Mouse (Mus musculus) layer of hippocampus, adult 11-12 months (tissue): ENCODE data around the gene D430041D05Rik.

Experiments
- DNase-seq: peaks from one replicate; pipeline ENCODE4 v3.0.0; 2022; ENCODE audit warnings: low spot score

The D430041D05Rik gene

DNA sequence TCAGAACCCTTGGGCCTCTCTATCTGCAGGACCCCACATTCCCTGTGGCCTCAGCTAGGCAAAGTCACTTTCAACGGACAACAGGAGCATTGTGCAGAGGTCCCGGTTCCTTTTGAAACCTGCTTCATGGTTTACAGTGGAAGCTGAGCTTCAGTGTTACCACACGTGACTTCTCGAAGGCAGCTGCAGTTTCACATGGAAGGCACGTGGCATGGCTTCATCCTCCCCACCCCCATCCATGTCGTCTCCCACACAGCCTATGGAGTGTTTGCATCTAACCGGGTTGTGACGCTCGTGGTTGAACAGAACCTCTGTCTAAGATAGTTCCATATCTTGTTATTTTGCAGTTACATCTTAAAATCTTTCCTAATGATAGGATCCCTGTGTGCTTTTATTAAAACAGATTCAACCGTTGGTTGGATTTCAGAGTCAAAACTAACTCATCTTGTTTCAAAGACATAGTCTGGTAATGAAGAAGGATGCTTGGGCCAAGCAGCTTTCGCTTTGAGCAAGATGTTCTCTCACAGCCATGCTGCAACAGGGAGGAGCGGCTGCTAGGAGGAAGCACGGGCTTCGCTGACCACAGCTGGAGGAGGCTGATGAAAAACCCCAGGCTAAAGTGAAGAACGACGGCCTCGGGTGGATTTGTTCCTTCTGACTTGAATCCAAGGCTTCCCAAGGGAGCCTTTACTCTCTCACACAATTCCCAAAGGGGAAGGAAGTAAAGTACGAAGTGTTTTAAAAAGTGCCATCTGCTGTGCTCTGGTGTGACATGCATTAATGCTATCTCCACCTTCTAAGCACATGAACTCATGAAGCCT is 149.7 kb downstream of the D430041D05Rik start:
- no peak for DNase-seq

DNA sequence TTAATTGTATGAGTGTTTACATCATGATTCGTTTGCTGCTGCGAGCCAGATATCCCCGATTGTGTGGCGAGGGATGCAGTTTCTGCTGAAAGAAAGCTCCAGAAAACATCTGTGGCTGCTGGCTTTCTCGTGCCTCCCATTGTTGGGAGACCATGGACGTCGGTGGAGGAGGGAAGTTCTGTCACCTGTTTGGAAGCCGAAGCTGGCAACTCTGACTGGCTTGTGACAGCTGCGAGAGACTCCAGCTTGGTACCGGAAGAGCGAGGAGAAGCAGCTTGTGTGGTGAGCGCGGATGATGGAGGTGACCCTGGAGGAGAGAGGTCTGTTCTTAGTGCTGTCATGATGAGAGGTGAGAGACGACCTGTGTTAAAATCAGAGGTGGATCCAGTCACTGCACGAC is 154.2 kb downstream of the D430041D05Rik start:
- DNase-seq: no peak

DNA sequence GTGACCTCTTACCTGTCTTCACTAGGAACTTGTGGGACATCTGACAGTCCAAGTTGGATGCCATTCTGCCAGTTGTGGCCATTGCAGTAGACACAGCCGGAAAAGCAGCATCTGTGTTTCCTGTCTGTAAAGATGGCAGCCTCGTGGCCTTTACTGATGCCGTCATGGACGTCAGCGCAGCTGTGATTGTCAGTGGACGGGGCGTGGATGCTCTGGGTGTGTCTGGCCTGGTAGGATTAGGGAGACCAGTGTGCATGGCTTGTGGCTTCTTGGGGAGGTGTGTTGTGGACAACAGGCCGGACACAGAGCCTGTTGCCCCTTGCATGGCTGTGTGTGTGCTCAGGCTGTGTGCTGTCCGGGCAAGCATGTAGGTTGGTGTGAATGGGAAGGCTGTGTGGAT is 155.9 kb downstream of the D430041D05Rik start:
- no peak for DNase-seq

DNA sequence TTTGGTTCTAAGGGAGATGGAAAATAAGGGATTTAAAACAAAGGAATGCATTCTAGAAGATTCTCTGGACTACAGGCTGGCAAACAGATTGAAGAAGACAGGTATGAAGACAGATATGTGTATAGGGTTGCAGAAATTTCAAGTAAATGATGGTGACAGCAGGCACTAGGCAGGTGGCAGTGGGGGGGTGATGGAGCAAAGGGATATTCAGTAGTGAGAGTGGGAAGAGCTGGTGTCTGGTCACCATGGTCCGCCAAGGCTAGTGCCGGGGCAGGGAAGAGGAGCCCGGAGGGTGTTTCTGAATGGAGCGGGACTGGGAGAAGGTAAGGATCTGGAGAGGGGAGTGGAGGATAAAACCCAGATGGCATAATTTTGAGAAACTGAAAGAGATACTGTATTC is 157.5 kb downstream of the D430041D05Rik start:
- no peak for DNase-seq

DNA sequence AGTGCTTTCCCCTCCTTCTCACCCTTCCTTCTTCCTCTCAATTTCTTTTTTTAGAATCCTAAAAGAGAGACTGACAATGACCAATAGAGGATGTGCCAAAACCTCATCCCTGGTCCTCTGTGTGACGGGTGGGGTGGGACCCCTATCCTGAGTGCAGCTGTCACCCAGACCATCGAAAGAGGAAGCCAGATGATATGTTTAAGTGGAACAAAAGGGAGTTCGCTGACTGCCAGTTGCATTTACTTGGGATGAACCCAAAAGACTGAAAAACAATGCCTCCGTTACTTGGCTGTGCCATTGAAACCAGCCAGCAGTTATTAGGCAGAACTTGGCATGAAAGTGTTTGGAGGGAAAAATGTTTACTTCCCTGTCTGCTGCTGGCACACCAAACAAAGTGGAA is 159.2 kb downstream of the D430041D05Rik start:
- DNase-seq: no peak

DNA sequence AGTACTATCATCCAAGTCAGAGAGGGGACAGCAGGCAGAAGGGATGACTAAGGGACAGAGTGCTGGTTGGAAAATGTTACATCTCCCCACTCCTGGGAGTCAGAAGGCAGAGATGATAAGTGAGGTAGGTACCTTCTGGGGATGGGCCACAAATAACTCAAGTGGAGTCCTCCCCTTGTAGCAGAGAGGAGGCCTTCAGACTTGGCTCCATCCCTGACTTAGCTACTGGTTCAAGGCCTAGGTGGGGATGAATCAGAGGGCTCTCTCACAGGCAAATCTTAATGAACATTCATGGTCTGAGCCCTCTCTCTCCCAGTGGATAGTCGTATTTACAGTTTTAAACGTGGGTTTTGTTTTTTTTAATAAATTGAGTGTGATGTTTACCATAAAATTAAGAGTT is 161.0 kb downstream of the D430041D05Rik start:
- DNase-seq: no peak

DNA sequence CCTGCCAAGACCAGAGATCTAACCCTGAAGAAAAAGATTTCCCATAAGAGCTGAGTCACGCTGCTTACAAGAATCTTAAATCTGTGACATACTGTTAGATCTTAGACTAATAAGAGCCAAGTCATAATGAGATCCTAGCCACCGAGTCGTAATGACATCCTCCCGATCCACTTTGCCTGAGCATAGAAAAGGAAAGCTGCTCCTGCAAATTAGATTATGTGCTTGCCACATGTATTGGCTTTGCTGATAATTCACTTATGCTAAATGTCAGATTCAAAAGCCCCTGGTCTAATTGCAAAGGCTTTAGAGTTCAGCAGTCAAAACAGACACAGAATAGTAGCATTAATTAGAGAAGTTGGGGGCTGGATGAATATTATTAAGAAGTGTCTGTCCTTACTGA is 164.0 kb downstream of the D430041D05Rik start:
- no peak for DNase-seq

DNA sequence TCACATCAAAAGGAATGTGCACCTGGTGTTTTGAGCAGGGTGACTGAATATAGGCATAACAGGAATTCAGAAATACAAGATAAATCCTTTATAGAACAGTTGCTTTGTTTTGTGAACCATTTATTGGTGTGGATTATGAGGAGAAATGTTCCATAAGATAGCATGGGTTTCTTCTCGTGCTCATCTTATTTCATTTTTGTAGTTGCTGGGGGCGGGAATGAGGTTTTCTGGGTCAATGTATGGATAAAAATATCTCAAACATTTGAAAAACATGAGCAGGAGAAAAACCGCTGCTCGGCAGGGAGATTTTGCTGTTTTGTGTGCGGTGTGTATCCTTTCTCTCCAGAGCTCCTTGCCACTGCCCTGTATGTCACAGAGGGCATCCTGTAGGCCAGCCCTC is 168.8 kb downstream of the D430041D05Rik start:
- DNase-seq: no peak

DNA sequence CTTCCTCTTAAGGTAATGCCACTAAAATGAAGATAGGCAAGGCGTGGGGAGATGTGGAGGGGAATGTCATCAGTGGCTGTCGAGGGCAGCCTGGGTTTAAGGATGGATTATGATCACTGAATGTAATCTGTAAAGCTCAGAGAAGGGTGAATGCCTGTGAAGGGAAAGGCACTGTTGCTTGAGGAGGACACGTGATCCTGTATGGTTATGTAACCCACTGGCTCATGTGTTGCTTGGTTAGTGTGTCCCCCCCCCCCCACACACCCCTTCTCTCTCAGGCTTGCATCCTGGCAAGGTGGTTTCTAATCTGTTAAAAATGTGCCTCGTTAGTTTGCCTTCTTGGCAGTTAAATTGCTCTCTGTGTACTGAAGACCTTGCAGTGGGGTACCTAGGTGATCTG is 173.7 kb downstream of the D430041D05Rik start:
- DNase-seq: no peak

DNA sequence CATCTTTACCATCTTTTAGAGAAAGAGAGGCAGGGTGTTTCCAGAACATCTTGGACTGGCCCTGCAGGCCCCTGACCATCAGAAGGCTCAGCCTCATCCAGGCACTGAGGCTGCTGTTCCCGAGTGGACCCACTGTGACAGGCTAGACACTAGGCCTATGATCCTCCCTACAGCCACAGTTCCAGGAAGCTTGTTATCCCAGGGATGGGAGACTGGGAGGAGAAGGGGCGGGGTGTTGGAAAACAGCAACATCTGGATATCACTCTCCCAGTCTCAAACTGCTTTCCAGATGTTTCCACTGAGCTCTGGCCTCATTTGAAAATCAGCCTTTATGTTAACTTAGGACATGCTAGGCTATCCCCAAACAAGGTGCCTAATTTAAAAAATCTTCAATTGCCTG is 180.4 kb downstream of the D430041D05Rik start:
- no peak for DNase-seq

DNA sequence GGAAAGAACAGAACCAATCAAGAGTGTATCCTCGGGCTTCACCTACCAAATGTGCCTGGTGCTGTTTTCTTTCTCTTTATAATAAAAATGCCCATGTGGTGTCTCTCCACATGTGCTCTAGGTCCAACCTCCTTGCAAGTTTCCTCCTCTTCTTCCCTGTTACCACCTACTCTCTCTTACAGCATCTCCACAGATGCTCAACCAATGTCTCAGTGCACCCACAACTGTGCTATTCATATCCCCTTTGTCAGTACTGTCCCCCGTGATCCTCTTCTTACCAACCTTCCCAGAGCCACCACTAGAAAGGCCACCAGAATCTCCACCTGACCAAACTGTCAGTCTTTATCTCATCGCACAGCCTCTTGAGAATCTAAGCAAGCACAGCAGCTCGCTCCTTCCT is 184.8 kb downstream of the D430041D05Rik start:
- DNase-seq: no peak

DNA sequence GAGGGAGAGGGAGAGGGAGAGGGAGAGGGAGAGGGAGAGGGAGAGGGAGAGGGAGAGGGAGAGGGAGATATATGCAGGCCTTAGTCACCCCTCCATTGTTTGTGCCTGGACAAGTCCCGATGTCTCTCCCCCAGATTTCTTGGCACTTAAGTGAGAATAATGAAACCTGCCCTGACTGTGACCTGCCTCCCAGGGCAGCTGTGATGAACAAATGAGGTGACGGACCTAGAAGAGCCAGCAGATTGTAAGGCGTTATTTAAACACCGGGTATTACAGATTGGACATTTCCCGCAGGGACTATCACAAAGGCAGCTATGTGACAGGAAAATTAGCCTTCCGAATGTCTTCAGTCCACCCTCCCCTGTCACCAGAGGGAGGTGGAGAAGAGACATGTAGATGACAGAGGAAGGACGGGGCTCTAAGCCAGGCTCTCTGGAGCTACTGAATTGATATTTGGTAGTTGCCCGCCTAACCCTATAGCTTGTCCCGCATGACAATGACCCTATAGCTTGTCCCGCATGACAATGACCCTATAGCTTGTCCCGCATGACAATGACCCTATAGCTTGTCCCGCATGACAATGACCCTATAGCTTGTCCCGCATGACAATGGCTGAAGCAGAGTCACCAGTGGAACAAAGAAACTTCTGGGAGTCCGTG is 191.0 kb downstream of the D430041D05Rik start:
- DNase-seq: no peak

DNA sequence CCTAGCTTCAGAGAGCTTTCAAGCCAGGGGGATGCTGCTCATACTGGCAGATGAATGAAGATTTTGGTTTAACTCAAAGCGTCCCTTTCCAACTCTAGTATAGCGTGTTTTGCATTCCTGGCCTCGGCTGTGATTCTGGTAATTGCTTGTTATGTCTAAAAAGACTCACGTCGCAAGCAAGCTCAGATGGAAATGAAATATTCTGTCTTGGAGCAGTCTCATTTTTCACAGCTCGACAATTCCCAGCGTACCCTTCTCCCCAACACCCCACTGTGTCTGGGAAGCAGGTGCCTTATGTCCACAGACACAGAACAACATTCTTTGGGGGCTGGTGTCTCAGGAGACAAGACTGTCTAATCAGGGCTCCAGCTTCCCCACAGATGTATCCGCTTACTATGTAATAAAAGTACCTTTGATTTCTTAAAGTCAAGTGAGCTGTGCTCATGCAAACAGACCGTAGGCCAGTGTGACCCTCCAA is 192.2 kb downstream of the D430041D05Rik start:
- DNase-seq: no peak

DNA sequence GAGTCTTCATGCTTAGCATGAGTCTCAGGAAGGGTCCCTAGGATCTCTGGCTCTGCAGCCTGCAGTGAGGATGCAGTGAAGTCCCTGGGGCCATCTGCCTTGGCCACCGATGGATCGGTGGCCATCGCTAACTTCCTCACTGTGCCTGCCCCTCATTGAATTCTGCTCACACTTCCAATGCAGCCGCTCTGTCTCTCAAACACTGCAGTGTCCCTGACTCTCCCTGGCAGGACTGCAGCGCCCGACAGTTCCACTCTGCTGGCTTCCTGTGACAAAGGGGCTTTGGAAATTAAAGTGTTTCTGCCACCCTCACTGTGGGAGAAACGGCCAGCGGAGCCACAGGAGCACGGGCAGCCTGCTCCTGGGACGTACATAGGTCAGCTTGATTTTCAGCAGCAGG is 192.7 kb downstream of the D430041D05Rik start:
- DNase-seq: no peak

DNA sequence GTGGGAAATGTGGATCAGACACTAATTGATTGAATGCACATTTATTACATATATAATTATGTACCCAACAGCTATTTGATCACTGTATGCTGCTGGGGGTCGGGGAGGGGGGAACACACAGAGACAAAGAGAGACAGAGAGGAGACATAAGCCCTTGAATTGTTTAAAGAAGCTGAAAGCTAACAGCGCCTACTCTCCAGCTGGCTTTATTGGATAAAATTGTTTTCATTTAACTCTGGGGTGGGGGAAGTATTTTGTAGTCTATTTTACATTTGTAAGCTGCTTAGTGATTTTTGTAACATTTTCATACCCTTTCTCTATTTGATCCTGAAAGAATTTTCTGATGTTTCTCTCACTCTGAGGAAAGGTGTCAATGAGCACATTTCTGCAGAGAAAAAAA is 201.4 kb downstream of the D430041D05Rik start:
- DNase-seq: no peak

DNA sequence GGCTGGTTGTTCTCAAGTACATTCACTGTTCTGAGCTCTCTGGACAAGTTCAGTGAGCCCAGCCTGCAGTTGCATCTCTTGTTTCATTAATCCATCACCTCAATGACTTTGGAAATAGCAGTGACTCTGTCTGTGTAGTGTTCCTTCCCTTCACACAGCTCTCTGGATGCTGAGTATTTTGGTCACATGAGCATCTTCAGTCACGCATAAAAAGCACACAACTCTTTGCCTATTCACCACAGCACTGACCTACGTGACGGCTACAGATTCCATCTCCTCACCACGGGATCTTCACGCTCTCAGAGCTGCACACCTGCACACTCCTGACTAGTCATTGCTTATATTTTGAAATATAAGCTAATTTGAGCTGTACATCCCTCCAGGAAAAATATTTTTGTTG is 202.4 kb downstream of the D430041D05Rik start:
- DNase-seq: no peak

DNA sequence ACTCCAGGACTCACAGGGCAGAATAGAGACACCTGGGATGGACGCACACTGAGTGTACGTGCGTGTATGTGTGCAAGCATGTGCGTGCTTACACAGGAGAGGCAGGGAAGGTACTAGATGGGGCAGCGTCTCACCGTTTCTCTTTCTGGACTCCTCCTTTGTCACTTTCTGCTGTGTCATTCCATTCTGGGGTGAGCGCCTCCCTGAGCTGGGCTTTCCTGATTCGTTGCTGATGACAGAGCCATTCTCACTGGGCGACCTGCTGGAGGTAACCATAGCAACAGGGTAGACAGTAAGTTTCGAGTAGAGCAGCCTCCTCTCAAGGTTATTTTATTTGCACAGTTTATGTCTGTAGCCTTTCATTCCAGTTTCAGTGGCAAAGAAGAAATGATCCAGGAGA is 202.9 kb downstream of the D430041D05Rik start:
- DNase-seq: peak; percentile 66

DNA sequence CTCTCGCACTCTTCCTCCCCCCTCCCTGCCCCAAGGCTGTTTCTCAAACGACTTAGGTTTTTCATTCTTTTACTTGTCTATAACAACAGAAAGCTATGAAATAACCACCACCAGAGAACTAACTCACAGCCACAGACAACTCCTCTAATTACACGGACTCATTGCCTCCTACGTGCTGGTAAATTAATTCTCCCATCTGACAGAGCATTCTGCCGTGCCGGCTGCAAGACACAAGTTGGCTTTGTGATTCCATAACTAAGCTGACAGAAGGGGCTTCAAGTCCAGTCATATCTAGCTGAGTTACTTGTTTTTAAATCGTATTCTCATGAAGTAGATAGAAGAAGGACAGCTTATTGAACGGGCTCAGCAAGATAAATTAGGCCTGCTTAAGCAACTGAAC is 205.2 kb downstream of the D430041D05Rik start:
- DNase-seq: peak; percentile 73

DNA sequence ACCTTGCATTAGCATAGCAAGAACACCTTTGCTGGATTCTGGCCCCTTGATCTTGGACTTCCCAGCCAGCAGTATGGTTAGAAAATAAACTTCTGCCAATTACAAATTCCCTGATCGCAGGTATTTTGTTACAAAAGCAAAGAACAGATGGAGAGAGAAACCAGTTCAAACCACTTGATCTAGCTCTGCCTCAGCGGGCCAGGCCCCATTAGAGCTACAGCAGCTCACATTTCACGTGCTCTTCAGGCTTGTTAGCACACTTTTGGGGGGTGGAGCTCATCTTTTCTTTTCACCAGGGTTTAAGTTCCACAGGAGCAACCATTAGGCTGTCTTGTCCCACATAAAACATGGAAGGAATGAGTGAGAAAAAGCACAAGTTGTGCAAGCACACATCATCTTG is 210.6 kb downstream of the D430041D05Rik start:
- DNase-seq: no peak

DNA sequence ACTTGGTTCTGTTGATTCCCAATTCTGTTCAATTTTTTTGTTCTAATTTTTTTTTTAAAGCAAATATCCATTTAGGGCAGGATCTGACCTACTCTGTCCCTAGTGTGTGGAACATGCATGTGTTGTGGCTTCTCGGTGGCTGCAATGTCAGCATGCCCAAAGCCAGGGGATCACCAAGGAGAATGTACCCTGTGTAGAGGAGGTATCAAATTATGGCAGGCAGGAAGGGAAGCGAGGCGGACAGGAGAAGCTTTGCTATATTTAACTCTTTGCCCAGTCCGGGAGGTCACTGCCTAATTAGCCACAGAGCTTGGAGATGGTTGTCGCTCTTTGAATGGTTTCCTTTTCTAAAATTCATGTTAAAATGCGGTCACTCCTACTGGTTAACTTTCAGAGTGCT is 212.6 kb downstream of the D430041D05Rik start:
- DNase-seq: no peak

DNA sequence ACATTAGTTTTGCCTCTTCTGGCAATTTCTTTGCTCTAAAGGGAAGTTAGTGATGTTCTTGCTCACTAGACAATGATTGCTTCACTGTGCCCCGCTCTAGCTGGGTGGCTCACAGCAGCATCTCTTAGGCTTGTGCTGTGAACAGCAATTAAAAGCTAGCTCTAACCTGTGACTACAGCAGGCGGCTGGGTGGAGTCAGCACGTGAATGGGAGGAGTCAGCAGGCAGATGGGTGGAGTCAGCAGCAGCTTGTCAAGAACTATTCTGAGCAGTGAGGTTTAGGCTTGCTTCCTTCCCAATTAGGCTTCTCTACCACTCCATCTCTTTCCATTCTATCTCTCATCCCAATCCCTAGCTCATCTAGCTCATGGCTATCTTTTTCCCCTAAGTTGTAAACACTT is 213.5 kb downstream of the D430041D05Rik start:
- DNase-seq: no peak

DNA sequence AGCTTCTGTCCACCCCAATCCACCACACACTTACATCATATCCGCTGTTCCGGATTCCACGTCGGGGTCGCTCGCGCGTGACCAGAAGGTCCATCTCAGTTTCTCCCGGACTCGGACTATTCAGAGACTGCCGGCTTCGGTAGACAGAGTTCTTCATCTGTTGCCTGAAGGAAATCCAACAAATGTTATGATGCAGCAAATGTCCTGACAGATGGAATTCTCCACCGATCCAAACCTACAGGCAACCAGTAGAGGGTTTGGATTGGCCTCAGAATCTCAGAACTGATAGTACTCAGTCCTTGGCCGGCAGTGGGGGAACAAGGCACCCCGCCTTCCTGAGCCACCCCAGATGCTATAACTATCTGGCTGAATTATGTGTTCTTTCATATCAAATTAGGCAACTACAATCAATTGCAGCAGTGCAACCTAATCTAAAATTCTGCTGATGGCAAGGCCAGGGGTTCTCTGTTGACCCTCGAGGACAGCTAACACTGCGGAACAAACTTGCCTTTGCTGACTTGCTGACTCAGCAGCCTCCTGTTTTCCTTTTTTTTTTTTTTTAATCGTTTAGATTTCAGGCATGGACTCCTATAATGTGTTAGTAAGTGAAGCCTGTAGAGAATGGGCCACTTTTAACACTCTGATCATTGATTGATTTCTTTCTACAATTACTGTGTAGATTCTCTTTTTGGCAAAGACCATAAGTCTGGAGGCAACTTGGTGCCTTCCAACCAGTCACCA is 218.2 kb downstream of the D430041D05Rik start:
- DNase-seq: peak; percentile 66

DNA sequence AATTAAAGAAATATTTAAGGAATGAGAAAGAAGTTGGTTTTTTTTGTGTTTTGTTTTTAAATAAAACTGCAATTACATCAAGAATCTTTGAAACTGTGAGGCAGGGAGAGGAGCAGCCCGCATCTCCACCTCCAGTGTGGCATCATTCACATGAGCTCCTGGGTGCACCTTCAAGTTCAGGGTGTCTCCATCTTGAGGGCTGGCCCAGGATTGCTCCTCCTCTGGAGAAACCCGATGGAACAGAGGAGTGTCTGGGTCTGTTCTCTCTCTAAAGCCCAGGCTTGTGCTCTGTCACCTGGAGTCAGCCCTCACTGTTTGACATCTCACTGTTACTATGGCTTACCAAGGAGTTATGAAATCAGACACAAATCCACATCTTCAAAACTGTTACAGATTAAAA is 219.1 kb downstream of the D430041D05Rik start:
- no peak for DNase-seq
